Mouse (Mus musculus) liver, postnatal 0 days (tissue): ENCODE measurements around the gene Hist1h3a. TPM values are rescaled to one million over a fixed set of nuclear protein-coding genes. Genes with fewer than 3 reads are reported as not detected.
A peak's percentile ranks its signal among the peaks of the same experiment; 100 is the strongest.

Experiments used
- ATAC-seq: fragments of 200-750 bp; cut with Nextera tagmentation; 2 replicates; pipeline ENCODE4 v1.8.0; 2017; ENCODE audit warnings: mild to moderate bottlenecking, moderate library complexity
- DNase-seq: peaks from one replicate; pipeline ENCODE4 v3.0.0-alpha.2; 2016
- H3K27ac ChIP-seq: fragments of 300-500 bp; sonication (generic); 2 replicates; pipeline ENCODE4 v1.5.1; 2014; ENCODE audit warnings: antibody characterized with exemption, moderate library complexity, mild to moderate bottlenecking, low read depth
- H3K27me3 ChIP-seq: fragments of 300-500 bp; sonication (generic); 2 replicates; pipeline ENCODE4 v1.6.1; 2014; ENCODE audit warnings: low read length, control low read depth, mixed read lengths; ENCODE audit not compliant: insufficient read depth
- H3K36me3 ChIP-seq: fragments of 300-500 bp; sonication (generic); replicated peaks from 2 replicates; pipeline ENCODE4 v1.6.1; 2014; ENCODE audit warnings: mild to moderate bottlenecking, control low read depth, low read length, moderate library complexity, mixed read lengths; ENCODE audit not compliant: insufficient read depth
- H3K4me1 ChIP-seq: fragments of 300-500 bp; sonication (generic); 2 replicates; pipeline ENCODE4 v1.6.1; 2014; ENCODE audit warnings: antibody characterized with exemption, mild to moderate bottlenecking, control low read depth; ENCODE audit not compliant: insufficient read depth
- H3K4me2 ChIP-seq: fragments of 300-500 bp; sonication (generic); 2 replicates; pipeline ENCODE4 v1.6.1; 2014; ENCODE audit warnings: low read depth, mild to moderate bottlenecking, low read length, moderate library complexity, mixed read lengths
- H3K4me3 ChIP-seq: fragments of 300-500 bp; sonication (generic); 2 replicates; pipeline ENCODE4 v1.5.1; 2014; ENCODE audit warnings: low read depth, low read length
- H3K9ac ChIP-seq: fragments of 300-500 bp; sonication (generic); replicated peaks from 2 replicates; pipeline ENCODE4 v1.6.1; 2014; ENCODE audit warnings: mild to moderate bottlenecking, moderate library complexity
- H3K9me3 ChIP-seq: fragments of 300-500 bp; sonication (generic); 2 replicates; pipeline ENCODE4 v1.6.1; 2016; ENCODE audit warnings: mild to moderate bottlenecking, control low read depth, low read length, mixed read lengths
- CTCF ChIP-seq: sonication (generic); IDR thresholded peaks from 2 replicates; pipeline ENCODE4 v1.5.1; 2016; ENCODE audit warnings: antibody characterized with exemption, low read depth
- EP300 ChIP-seq: IDR thresholded peaks from 2 replicates; pipeline ENCODE4 v1.6.1; 2016; ENCODE audit warnings: antibody characterized with exemption, low read depth, mild to moderate bottlenecking
- WGBS: fragments of 180-500 bp; shearing (Covaris S2); extraction: QIAGEN DNeasy Blood & Tissue Kit; methylation state at CpG from one replicate; pipeline ENCODE4 v1.1.7; 2014; ENCODE audit not compliant: insufficient replicate concordance; 5-methylcytosine and 5-hydroxymethylcytosine counted together
- polyA plus RNA-seq: library from polyadenylated mRNA; unstranded; fragments of >200 nt; fragmentation: Nextera tagmentation; extraction: Ambion mirVana; gene quantifications from 2 replicates; pipeline ENCODE4 v1.2.1, GENCODE M21; 2015

Gene Hist1h3a
- polyA plus RNA-seq, 1 experiment from 2014 or later = 6.1 TPM

DNA sequence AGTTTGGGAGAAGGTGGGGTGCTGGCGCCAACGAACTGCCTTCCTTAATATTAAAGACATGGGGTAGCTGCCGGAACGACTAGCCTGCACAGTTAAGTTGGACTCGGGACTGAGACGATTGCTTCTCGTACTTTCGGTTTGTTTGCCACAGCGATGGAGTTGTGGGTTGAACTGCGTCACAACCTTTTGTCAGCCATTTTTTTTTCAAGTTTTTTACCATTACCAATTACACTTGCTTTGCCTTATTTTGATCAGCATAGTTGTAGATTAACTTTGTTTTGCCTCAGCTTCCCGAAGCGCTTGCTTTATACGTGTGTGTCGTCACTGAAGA lies 22.3 kb downstream of the Hist1h3a start:
- ATAC-seq (no peak), DNase-seq (no peak)
- Histone ChIP-seq H3K4me2 (peak overlapping the region; percentile 86), H3K9ac (peak overlapping the region; percentile 99), H3K27me3 (no peaks in the 10 kb centered on the region), H3K4me1 (peaks cover 5% of the 10 kb centered on the region; the same call in 1 of the 2 replicates), H3K27ac (peak overlapping the region; percentile 100), H3K9me3 (no peaks in the 10 kb centered on the region), H3K4me3 (peak overlapping the region; percentile 72), H3K36me3 (no peaks in the 10 kb centered on the region)
- TF ChIP-seq EP300 = peak; percentile 12
- no peak for TF ChIP-seq CTCF
- under 1% methylated on average over 14 of the region's 14 CpGs for WGBS

DNA sequence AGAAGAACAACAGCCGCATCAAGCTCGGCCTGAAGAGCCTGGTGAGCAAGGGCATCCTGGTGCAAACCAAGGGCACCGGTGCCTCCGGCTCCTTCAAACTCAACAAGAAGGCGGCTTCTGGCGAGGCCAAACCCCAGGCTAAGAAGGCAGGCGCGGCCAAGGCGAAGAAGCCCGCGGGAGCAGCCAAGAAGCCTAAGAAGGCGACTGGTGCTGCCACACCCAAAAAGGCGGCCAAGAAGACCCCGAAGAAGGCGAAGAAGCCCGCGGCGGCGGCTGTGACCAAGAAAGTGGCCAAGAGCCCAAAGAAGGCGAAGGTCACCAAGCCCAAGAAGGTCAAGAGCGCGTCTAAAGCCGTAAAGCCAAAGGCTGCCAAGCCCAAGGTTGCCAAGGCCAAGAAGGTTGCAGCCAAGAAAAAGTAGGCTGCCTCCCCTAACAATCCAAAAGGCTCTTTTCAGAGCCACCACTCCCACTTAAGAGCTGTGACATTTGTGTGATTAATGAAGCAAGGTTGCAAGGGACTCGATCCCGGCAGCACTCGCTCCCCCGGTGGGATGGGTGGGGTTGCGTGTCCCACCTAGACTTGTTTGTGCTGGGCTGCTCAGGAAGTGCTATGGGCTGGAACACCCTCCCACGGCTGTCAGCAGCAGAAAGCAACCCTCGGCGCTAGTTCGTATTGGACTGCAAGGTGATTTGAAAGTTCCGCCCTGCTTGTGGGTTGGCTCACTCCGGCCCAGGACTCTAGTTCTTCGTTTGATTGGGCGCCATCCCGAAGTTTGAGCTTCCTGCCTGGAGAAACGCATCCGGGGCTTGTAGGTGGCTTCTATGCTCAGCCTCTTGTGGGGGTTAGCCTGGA lies 22.9 kb downstream of the Hist1h3a start:
- no peaks in the 10 kb centered on the region for H3K36me3 ChIP-seq
- peaks cover 5% of the 10 kb centered on the region; the same call in 1 of the 2 replicates for H3K4me1 ChIP-seq
- no peaks in the 10 kb centered on the region for H3K9me3 ChIP-seq
- H3K9ac ChIP-seq = peak overlapping the region; percentile 99
- TF ChIP-seq EP300 (peak; percentile 48), CTCF (no peak)
- H3K4me2 ChIP-seq = peak overlapping the region; percentile 86
- WGBS = 0% methylated on average over 39 of the region's 39 CpGs
- ATAC-seq (peak; percentile 59), DNase-seq (peak; percentile 92)
- peak overlapping the region; percentile 72 for H3K4me3 ChIP-seq
- peak overlapping the region; percentile 100 for H3K27ac ChIP-seq
- H3K27me3 ChIP-seq = no peaks in the 10 kb centered on the region

DNA sequence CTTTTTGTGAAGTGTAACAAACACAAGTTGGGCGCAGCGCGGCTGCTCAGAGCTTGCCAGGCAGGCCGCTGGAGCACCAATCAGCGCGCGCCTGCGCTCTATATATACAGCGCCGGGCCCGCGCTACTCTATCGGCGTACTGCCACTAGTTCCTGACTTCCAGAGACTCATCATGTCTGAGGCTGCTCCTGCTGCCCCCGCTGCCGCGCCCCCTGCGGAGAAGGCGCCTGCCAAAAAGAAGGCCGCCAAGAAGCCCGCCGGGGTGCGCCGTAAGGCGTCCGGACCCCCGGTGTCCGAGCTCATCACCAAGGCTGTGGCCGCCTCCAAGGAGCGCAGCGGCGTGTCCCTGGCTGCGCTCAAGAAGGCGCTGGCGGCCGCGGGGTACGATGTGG lies 23.5 kb downstream of the Hist1h3a start, which contains the start of gene Hist1h1c:
Gene Hist1h1c (plus strand): TSS at position 132 of the 392 bp plus-strand sequence.
- Histone ChIP-seq H3K9ac (peak within 1 kb of the TSS; percentile 99), H3K4me2 (peak within 1 kb of the TSS; percentile 86), H3K4me3 (peak within 1 kb of the TSS; percentile 72), H3K9me3 (no peaks in the 10 kb centered on the region), H3K27me3 (no peaks in the 10 kb centered on the region), H3K4me1 (peaks cover 5% of the 10 kb centered on the region; the same call in 1 of the 2 replicates), H3K27ac (peak within 1 kb of the TSS; percentile 100), H3K36me3 (no peaks in the 10 kb centered on the region)
- TF ChIP-seq EP300 (no peak), CTCF (peak; percentile 39; the same call in 1 of the 2 replicates)
- peak; percentile 81 for ATAC-seq
- 0% methylated on average over 31 of the region's 38 CpGs for WGBS
- DNase-seq = peak; percentile 96

DNA sequence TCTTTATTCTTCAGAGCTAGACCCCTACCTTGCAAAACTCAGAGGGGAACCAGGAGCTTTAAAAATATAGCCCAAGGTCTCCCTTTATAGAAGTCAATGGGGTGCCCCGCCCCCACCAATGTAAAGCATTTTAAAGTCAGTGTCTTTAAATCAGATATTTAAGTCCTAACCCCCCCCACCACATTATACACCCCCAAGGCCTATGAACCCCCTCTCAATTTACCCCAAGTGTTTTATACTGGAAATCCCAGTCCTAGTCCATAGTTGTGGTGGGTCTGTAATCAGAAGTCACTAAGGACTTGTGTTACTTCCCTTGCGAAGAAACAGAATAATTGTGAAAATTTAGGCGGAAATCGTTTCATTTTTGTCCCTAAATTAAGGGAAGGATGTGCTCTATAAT lies 24.1 kb downstream of the Hist1h3a start:
- no peaks in the 10 kb centered on the region for H3K36me3 ChIP-seq
- TF ChIP-seq EP300 = no peak
- no peak for TF ChIP-seq CTCF
- peak overlapping the region; percentile 72 for H3K4me3 ChIP-seq
- H3K27ac ChIP-seq = peak overlapping the region; percentile 100
- no peak for ATAC-seq
- no peaks in the 10 kb centered on the region for H3K27me3 ChIP-seq
- H3K9me3 ChIP-seq = no peaks in the 10 kb centered on the region
- peak overlapping the region; percentile 86 for H3K4me2 ChIP-seq
- peaks cover 5% of the 10 kb centered on the region; the same call in 1 of the 2 replicates for H3K4me1 ChIP-seq
- H3K9ac ChIP-seq = peak overlapping the region; percentile 99
- DNase-seq = peak; percentile 47
- 24% methylated on average over 4 of the region's 4 CpGs for WGBS

DNA sequence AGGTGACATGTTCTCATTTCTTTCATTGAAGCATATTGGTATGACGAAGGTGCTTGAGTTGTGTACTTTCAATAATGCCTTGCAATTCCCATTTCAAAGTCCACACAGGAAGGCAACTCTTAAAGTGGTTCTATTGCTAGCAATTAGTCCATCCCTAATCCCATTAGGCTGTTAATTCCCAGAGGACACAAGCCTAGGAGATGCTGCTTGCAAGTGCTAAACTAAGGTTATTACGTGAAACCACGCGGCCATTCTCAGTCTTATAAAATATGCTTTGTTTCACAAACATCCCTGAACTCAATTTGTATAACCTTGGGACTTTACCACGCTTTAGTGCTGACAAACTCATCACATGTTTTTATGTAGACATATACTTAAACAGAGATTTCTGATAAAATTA lies 25.1 kb downstream of the Hist1h3a start:
- Histone ChIP-seq H3K4me1 (peaks cover 5% of the 10 kb centered on the region; the same call in 1 of the 2 replicates), H3K4me3 (no peak overlapping the region), H3K4me2 (no peak overlapping the region), H3K36me3 (no peaks in the 10 kb centered on the region), H3K9me3 (no peaks in the 10 kb centered on the region), H3K27me3 (no peaks in the 10 kb centered on the region), H3K27ac (no peak overlapping the region), H3K9ac (no peak overlapping the region)
- no peak for ATAC-seq
- TF ChIP-seq CTCF (no peak), EP300 (no peak)
- no peak for DNase-seq
- 80% methylated on average over 5 of the region's 5 CpGs for WGBS

DNA sequence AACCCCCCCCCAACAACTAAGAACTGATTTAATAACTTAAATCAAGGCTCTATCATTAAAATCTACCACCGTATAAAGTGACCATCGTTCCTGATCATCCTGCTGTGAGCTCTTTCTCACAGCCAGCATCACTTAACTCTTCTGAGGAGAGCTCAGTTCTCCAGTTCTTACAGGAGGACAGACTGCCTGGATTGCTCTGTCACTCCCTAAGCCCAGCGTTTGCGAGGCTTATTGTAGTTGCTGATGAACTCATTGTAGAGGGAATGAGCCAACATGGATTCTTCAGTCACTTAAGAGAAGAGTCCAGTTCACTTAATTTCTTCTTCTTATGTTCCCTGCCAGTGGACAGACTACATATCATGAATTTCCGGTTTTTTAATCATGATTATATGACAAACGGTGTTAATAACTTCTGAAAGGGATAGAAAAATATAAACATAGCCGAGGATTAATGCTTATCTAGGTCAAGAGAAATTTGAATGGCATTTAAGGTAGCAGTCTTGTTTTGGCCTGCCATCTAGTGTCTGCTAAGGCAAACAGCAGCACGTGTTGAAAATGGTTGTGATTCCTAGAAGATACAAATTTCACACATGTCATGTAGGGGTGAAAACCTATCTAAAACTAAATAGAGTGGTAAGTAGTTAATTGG lies 29.9 kb downstream of the Hist1h3a start:
- Histone ChIP-seq H3K9ac (no peak overlapping the region), H3K36me3 (no peaks in the 10 kb centered on the region), H3K4me2 (no peak overlapping the region), H3K27ac (no peak overlapping the region), H3K27me3 (no peaks in the 10 kb centered on the region), H3K4me1 (peaks cover 15% of the 10 kb centered on the region), H3K9me3 (no peaks in the 10 kb centered on the region), H3K4me3 (no peak overlapping the region)
- TF ChIP-seq EP300 (no peak), CTCF (peak; percentile 94)
- DNase-seq = peak; percentile 16
- WGBS = 22% methylated on average over 8 of the region's 8 CpGs
- ATAC-seq = no peak
